Mouse (Mus musculus): ENCODE results near the gene Ninj2.

- TF ChIP-seq EP300 (IDR thresholded peaks at IDR 0.05), result no peak
- TF ChIP-seq CTCF (IDR thresholded peaks at IDR 0.05), result no peak
Observed at GRCm38 (mm10) chr6:120047705-120048292, 45.4 kb upstream of the Ninj2 start.
